Mouse (Mus musculus): ENCODE data around the gene Slc8b1. TPM values are rescaled to one million over a fixed set of nuclear protein-coding genes. Genes with fewer than 3 reads are reported as not detected.

The Slc8b1 gene
- total and polyA plus RNA-seq, 3 experiments = 2.7 to 5.9 TPM; not detected in 1

GRCm38 (mm10) chr5:120568964-120569363 lies 58.0 kb downstream of the Slc8b1 start:
- H3K27ac ChIP-seq (ENCODE audit: control insufficient read depth, low read depth, low read length) = no peak overlapping the region
- H3K4me3 ChIP-seq (ENCODE audit: control insufficient read depth in 1 of 2, insufficient read depth in 1 of 2, low read depth in 2 of 2, low read length in 2 of 2) = no peak overlapping the region
- no peak for DNase-seq (ENCODE audit: low read depth, low spot score)
- H3K79me2 ChIP-seq (ENCODE audit: control insufficient read depth, insufficient read depth, low read length, poor library complexity) = no peaks in the 10 kb centered on the region
- H3K9ac ChIP-seq (ENCODE audit: control insufficient read depth, low read depth, low read length, poor library complexity, severe bottlenecking) = no peak overlapping the region
- H3K27me3 ChIP-seq (ENCODE audit: control insufficient read depth in 1 of 2, insufficient read depth in 2 of 2, low read length in 2 of 2) = no peaks in the 10 kb centered on the region
- H3K36me3 ChIP-seq (ENCODE audit: control insufficient read depth in 1 of 2, insufficient read depth in 2 of 2, low read length in 2 of 2) = peaks cover 0 to 3% of the 10 kb centered on the region in 2 experiments; a peak in 1 of 4 replicates
- H3K9me3 ChIP-seq (replicated peaks; ENCODE audit: insufficient read depth, low read length) = no peaks in the 10 kb centered on the region
- H3K4me1 ChIP-seq (ENCODE audit: control insufficient read depth in 1 of 2, insufficient read depth in 2 of 2, low read length in 2 of 2) = peaks cover 0 to 5% of the 10 kb centered on the region in 2 experiments; a peak in 2 of 4 replicates
- TF ChIP-seq NELFE (IDR thresholded peaks at IDR 0.05; ENCODE audit: low read depth, low read length) (no peak), USF1 (IDR thresholded peaks at IDR 0.05; ENCODE audit: low read depth, low read length) (no peak), UBTF (IDR thresholded peaks at IDR 0.05; ENCODE audit: borderline replicate concordance, insufficient read depth, low read depth, low read length) (no peak), E2F4 (IDR thresholded peaks at IDR 0.05; ENCODE audit: borderline replicate concordance, low read depth, low read length) (no peak), MAX (IDR thresholded peaks at IDR 0.05; ENCODE audit: low read length) (no peak)

- no peaks in the 10 kb centered on the region for H3K79me2 ChIP-seq (ENCODE audit: control insufficient read depth, insufficient read depth, low read length, poor library complexity)
- no peak overlapping the region for H3K9ac ChIP-seq (ENCODE audit: control insufficient read depth, low read depth, low read length, poor library complexity, severe bottlenecking)
- no peak overlapping the region for H3K4me3 ChIP-seq (ENCODE audit: control insufficient read depth in 1 of 2, insufficient read depth in 1 of 2, low read depth in 2 of 2, low read length in 2 of 2)
- no peaks in the 10 kb centered on the region for H3K9me3 ChIP-seq (replicated peaks; ENCODE audit: insufficient read depth, low read length)
- peaks cover 0 to 5% of the 10 kb centered on the region in 2 experiments; a peak in 2 of 4 replicates for H3K4me1 ChIP-seq (ENCODE audit: control insufficient read depth in 1 of 2, insufficient read depth in 2 of 2, low read length in 2 of 2)
- H3K36me3 ChIP-seq (ENCODE audit: control insufficient read depth in 1 of 2, insufficient read depth in 2 of 2, low read length in 2 of 2) = peaks cover 0 to 3% of the 10 kb centered on the region in 2 experiments; a peak in 1 of 4 replicates
- TF ChIP-seq ZMIZ1 (IDR thresholded peaks at IDR 0.05; ENCODE audit: low read depth, low read length) (no peak), MAX (IDR thresholded peaks at IDR 0.05; ENCODE audit: low read length) (no peak), ETS1 (IDR thresholded peaks at IDR 0.05; ENCODE audit: low read depth, low read length) (no peak)
- H3K27ac ChIP-seq (ENCODE audit: control insufficient read depth, low read depth, low read length) = no peak overlapping the region
- DNase-seq (ENCODE audit: low read depth, low spot score) = no peak
- no peaks in the 10 kb centered on the region for H3K27me3 ChIP-seq (ENCODE audit: control insufficient read depth in 1 of 2, insufficient read depth in 2 of 2, low read length in 2 of 2)
Measured at GRCm38 (mm10) chr5:120569791-120570190, 58.8 kb downstream of the Slc8b1 start.

DNA sequence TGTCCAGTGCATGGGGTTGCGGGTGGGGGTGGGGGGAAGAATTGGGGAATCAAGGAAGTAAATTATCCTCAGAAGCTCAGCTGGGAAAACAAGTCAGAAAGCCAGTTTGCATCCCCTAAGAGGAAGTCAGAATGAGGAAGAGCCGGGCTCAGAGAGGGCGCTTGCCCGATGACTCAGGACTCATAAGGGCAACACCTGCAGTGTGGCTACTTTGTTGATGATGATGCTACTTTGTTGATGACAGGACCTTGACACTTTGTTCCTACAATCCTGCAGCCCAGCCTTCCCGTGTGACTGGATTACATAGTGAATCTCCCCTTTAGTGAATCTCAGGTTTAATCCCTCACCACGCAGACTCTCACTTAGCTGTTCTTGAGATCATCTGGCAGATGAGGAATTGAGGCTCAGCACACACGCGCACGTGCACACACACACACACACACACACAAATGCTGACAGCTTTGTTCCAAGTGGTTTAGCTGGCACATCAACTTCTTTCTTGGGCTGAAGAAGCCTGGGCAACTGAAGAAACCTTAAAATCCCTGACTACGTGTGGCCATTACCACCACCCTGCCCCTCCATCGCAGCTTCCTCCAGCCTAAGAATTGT lies 59.4 kb downstream of the Slc8b1 start:
- H3K9me3 ChIP-seq (replicated peaks; ENCODE audit: insufficient read depth, low read length) = no peaks in the 10 kb centered on the region
- DNase-seq (ENCODE audit: low read depth, low spot score) = peak; percentile 75
- H3K36me3 ChIP-seq (ENCODE audit: control insufficient read depth in 1 of 2, insufficient read depth in 2 of 2, low read length in 2 of 2) = peaks cover 0 to 3% of the 10 kb centered on the region in 2 experiments; a peak in 1 of 4 replicates
- no peak overlapping the region for H3K4me3 ChIP-seq (ENCODE audit: control insufficient read depth in 1 of 2, insufficient read depth in 1 of 2, low read depth in 2 of 2, low read length in 2 of 2)
- no peaks in the 10 kb centered on the region for H3K27me3 ChIP-seq (ENCODE audit: control insufficient read depth in 1 of 2, insufficient read depth in 2 of 2, low read length in 2 of 2)
- peaks cover 0 to 5% of the 10 kb centered on the region in 2 experiments; a peak in 2 of 4 replicates for H3K4me1 ChIP-seq (ENCODE audit: control insufficient read depth in 1 of 2, insufficient read depth in 2 of 2, low read length in 2 of 2)
- no peak overlapping the region for H3K9ac ChIP-seq (ENCODE audit: control insufficient read depth, low read depth, low read length, poor library complexity, severe bottlenecking)
- no peak overlapping the region for H3K27ac ChIP-seq (ENCODE audit: control insufficient read depth, low read depth, low read length)
- H3K79me2 ChIP-seq (ENCODE audit: control insufficient read depth, insufficient read depth, low read length, poor library complexity) = no peaks in the 10 kb centered on the region
- TF ChIP-seq NRF1 (IDR thresholded peaks at IDR 0.05; ENCODE audit: insufficient read depth, low read depth, low read length, poor library complexity, severe bottlenecking) = no peak
- TF ChIP-seq MAFK (IDR thresholded peaks at IDR 0.05; ENCODE audit: borderline replicate concordance, low read depth, low read length) = no peak
- TF ChIP-seq MXI1 (IDR thresholded peaks at IDR 0.05; ENCODE audit: low read depth, low read length) = no peak
- no peak for TF ChIP-seq GATA1 (IDR thresholded peaks at IDR 0.05; ENCODE audit: low read depth, low read length)
- TF ChIP-seq TAL1 (IDR thresholded peaks at IDR 0.05; ENCODE audit: low read length) = no peak
- TF ChIP-seq MYB (IDR thresholded peaks at IDR 0.05; ENCODE audit: low read depth, low read length) = no peak
- TF ChIP-seq EP300 (IDR thresholded peaks at IDR 0.05; ENCODE audit: low read depth in 1 of 2, low read length in 2 of 2) = peak in 1 of 2 experiments; percentile 76; a peak in 3 of 4 replicates
- TF ChIP-seq ETS1 (IDR thresholded peaks at IDR 0.05; ENCODE audit: low read depth, low read length) = peak; percentile 76
- no peak for TF ChIP-seq POLR2A (IDR thresholded peaks at IDR 0.05; ENCODE audit: control insufficient read depth in 1 of 2, insufficient read depth in 1 of 2, low read depth in 1 of 2, low read length in 2 of 2, poor library complexity in 1 of 2)
- TF ChIP-seq TBP (IDR thresholded peaks at IDR 0.05; ENCODE audit: low read depth, low read length) = no peak
- no peak for TF ChIP-seq MEF2A (IDR thresholded peaks at IDR 0.05; ENCODE audit: extremely low read depth, insufficient replicate concordance, low read depth, low read length, poor library complexity, severe bottlenecking)
- no peak for TF ChIP-seq HCFC1 (IDR thresholded peaks at IDR 0.05; ENCODE audit: low read depth, low read length)
- no peak for TF ChIP-seq SMC3 (IDR thresholded peaks at IDR 0.05; ENCODE audit: low read depth, low read length)
- 0 out of 2 replicates have a peak, but pooled peaks have one; percentile 39 for TF ChIP-seq JUND (IDR thresholded peaks at IDR 0.05; ENCODE audit: low read depth, low read length)
- 0 out of 2 replicates have a peak, but pooled peaks have one; percentile 44 for TF ChIP-seq SIN3A (IDR thresholded peaks at IDR 0.05; ENCODE audit: low read length)
- TF ChIP-seq TCF12 (IDR thresholded peaks at IDR 0.05; ENCODE audit: low read depth, low read length) = no peak
- no peak for TF ChIP-seq UBTF (IDR thresholded peaks at IDR 0.05; ENCODE audit: borderline replicate concordance, insufficient read depth, low read depth, low read length)
- no peak for TF ChIP-seq RAD21 (IDR thresholded peaks at IDR 0.05; ENCODE audit: low read depth, low read length)
- TF ChIP-seq NELFE (IDR thresholded peaks at IDR 0.05; ENCODE audit: low read depth, low read length) = no peak
- TF ChIP-seq POLR2AphosphoS2 (IDR thresholded peaks at IDR 0.05; ENCODE audit: low read length) = no peak
